Mouse (Mus musculus) lung, adult 2 months (tissue): Measurements from ENCODE around the gene Wnt5b.

Experiments
- CTCF ChIP-seq: fragments of 200-500 bp; IDR thresholded peaks from 2 replicates; pipeline ENCODE4 v1.5.1; 2011; ENCODE audit warnings: mild to moderate bottlenecking, low read length, control low read depth; ENCODE audit not compliant: insufficient read depth
- POLR2A ChIP-seq: fragments of 200-500 bp; IDR thresholded peaks from 2 replicates; pipeline ENCODE4 v1.6.1; 2011; ENCODE audit warnings: low read depth, mild to moderate bottlenecking, control low read depth, low read length, borderline replicate concordance; ENCODE audit errors: extremely low read depth

GRCm38 (mm10) chr6:119443742-119444645 is 100.2 kb downstream of the Wnt5b start:
- TF ChIP-seq POLR2A (no peak), CTCF (peak; percentile 99)
